Mouse (Mus musculus): Measurements from ENCODE around the gene Mrps33. TPM values are rescaled to one million over a fixed set of nuclear protein-coding genes. Genes with fewer than 3 reads are reported as not detected.

The Mrps33 gene
- total RNA-seq, 2 experiments from 2014 or later = 112 to 117 TPM

DNA sequence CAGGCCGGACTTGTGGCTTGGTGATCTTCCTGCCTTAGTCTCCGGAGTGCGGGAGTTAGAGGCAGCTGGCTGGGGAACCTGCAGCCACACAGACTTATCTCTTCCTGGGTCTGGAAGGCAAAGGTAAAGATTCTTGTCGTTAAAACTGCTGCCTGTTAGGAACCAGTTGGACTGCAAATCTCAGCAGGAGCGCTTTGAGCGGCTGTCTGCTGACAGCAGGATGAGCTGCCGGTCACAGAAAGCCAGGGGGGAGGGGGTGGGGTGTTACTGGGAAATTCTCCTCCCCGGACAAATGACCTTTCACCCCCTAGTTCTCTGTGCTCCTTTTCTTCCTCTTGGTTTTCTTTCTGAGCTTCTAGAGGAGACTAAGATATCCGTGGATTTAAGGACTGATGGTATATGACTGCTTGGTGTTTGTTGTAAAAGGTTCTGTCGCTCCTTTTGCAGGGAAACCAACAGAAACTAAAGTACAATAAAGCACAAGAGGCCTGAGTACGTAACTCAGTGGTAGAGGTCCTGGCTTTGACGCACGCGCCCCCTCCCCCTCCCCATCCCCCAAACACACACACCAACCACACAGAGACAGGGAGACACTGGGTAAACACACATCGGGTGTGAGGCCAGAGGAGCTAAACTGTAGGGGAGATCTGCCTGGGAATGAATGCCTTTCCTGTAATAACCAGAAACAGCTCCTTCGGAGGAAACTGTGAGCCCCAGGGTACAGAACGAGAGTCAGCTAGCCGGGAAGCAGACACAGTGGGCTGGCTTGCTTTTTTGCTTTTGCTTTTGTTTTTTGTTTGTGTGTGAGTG, 29.7 kb downstream of the Mrps33 start:
- DNase-seq (ENCODE audit: low spot score in 2 of 2) = no peak

DNA sequence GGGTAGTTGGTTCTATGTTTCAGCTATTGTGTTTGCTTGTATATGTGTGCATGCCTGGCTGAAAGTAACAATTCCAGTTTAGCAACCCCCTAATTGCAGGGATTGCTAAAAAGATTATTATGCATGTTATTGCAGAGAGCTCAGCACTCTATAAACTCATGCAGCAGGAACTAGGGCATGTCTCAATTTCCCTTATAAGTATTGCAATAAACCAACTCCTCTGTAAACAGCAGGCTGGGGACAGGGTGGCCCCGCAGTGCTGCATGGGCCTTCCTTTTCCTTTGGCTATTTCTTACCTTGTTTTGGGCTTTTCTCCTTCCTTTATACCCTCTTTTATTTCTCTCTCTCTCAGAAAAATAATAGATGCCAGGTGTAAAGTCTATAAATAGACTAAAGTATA, 32.3 kb downstream of the Mrps33 start:
- DNase-seq (ENCODE audit: low spot score in 2 of 2) = no peak

DNA sequence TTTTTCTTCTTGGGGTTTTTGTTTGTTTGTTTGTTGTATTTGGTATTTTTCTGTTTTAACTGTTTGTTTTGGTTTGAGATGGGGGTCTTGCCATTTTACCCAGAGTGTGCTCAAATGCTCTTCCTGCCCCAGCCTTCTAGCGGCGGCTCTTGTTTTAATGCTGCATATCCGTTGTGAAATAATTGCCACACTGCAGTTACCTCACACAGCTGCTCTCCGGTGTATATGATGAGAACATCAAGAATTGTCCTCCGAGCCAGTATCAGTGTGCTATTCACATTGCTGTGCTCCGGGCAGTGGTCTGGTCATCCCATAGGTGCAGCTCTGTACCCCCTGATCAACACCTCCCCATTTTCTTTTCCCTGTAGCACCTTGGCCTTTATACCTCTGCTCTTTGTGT, 34.5 kb downstream of the Mrps33 start:
- DNase-seq (ENCODE audit: low spot score in 2 of 2) = no peak

DNA sequence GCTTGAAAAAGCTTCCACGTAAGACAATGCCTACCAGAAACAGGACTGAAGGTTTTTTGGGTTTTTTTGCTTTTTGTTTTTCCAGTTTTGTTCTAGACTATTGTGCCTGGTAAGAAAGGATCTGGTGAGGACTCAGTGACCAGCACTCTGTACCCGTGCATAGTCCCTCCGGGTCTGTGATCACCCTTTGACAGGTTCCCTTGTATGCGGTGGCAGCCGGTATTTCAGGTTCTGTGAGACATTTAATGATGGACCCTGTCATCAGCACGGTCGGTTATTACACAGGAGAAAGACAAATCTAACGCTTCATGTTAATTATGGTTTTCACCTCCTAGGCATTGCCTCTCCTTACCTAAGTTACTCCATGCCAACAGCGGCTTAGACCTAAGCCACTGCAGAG, 35.8 kb downstream of the Mrps33 start:
- DNase-seq (ENCODE audit: low spot score in 2 of 2) = no peak

DNA sequence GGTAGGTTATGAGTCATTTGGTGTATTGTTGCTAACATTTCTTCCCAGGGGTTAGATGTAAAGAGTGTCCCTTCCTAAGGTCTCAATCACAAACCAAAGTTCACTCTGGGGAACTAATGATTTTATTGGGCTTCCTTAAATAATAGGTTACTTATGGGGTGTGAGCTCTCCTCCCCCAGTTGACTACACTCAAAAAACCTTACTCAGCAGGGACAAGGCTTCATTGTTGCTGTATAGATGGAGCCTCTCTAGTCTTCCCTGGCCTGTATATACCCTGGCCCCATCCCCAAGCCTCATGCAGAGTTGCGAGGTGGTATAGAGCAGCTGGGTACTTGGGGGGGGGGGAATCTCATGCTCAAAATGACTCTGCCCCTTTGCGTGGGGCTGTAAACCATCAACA, 53.6 kb downstream of the Mrps33 start:
- no peak for DNase-seq (ENCODE audit: low spot score in 2 of 2)

Other genes with a start within 250 kb of the Mrps33 start
- gene Adck2, start 237.1 kb downstream of the Mrps33 start, total RNA-seq (2021) = 10 to 100 TPM; 21.6 to 27.3 TPM
- not detected for gene Gm42420, start 225.2 kb downstream of the Mrps33 start, total RNA-seq (2021)
- gene Ndufb2, start 218.4 kb downstream of the Mrps33 start, total RNA-seq (2021) = 100 to 1,000 TPM; 169 to 176 TPM
- gene Braf, start 85.5 kb downstream of the Mrps33 start, total RNA-seq (2021) = 100 to 1,000 TPM; 116 to 130 TPM
- gene Tmem178b, start 62.3 kb upstream of the Mrps33 start, total RNA-seq (2021) = 100 to 1,000 TPM; 161 to 168 TPM